Comparison of ENCODE assay signal across 8 mouse cellular contexts in genomic region chr6:86683872-86684654, GRCm38 (mm10). TPM values are rescaled to one million over a fixed set of nuclear protein-coding genes. Genes with fewer than 3 reads are reported as not detected.
A peak's percentile ranks its signal among the peaks of the same experiment; 100 is the strongest.
DNase-seq lines count a peak whose midpoint lies in the region; ATAC-seq lines count a peak whose summit lies in the region.

Gene Snrnp27, minus strand, starts transcription at chr6:86684522.

- H3K9me3 ChIP-seq in hindbrain, embryonic 14.5 days (ENCODE audit: control insufficient read depth, low read length) = no peaks in the 10 kb centered on the region

- no peak within 1 kb of the TSS for H3K27ac ChIP-seq in hindbrain, embryonic 14.5 days

- H3K36me3 ChIP-seq in hindbrain, embryonic 14.5 days (replicated peaks; ENCODE audit: control insufficient read depth, insufficient read depth) = peaks cover 51% of the 10 kb centered on the region

- H3K4me3 ChIP-seq in hindbrain, embryonic 14.5 days (replicated peaks; ENCODE audit: low read length) = peak within 1 kb of the TSS; percentile 61

- no peaks in the 10 kb centered on the region for H3K27me3 ChIP-seq in hindbrain, embryonic 14.5 days (ENCODE audit: control insufficient read depth, insufficient read depth, low read length)

- peak; percentile 88 for ATAC-seq in hindbrain, embryonic 14.5 days (ENCODE audit: low FRiP score)

- 3% methylated on average over 36 of the region's 36 CpGs for WGBS in hindbrain, embryonic 14.5 days

- H3K4me2 ChIP-seq in hindbrain, embryonic 14.5 days (replicated peaks) = peak within 1 kb of the TSS; percentile 73

- DNase-seq in R1 (ENCODE audit: low read depth, low spot score) = peak; percentile 96
- DNase-seq in cerebellum, postnatal 25 days = peak; percentile 93 to 95
- peak; percentile 84 to 91 for DNase-seq in frontal cortex, postnatal 25 days (ENCODE audit: low spot score in 2 of 2)
- peak; percentile 94 for DNase-seq in hindbrain, embryonic 14.5 days (ENCODE audit: low spot score)
- peak; percentile 90 for DNase-seq in layer of hippocampus, postnatal 36 days
- peak; percentile 90 for DNase-seq in lung, postnatal 36 days
- DNase-seq in retina, postnatal 1 day = peak; percentile 96
- DNase-seq in urinary bladder, adult 18-20 months (ENCODE audit: low spot score in 2 of 2) = peak; percentile 87 to 92

- peak within 1 kb of the TSS; percentile 76 for H3K9ac ChIP-seq in hindbrain, embryonic 14.5 days

- peaks cover 9% of the 10 kb centered on the region; the same call in 1 of the 2 replicates for H3K4me1 ChIP-seq in hindbrain, embryonic 14.5 days (replicated peaks; ENCODE audit: control insufficient read depth, insufficient read depth, low read length)

RNA-seq across cellular contexts. Expression of gene Snrnp27, which starts in this region (rescaled TPM):
- polyA plus RNA-seq in hindbrain, embryonic 14.5 days (2014; fragmentation: Nextera tagmentation; extraction: Ambion mirVana) = 95.1 and 99.1 TPM in 2 replicates
- 10 to 100 TPM; 59.1 to 62.8 TPM for total RNA-seq in layer of hippocampus, postnatal 36 days (2021)
